Mouse (Mus musculus): ENCODE measurements around the gene Sos1. TPM values are rescaled to one million over a fixed set of nuclear protein-coding genes. Genes with fewer than 3 reads are reported as not detected.
A peak's percentile ranks its signal among the peaks of the same experiment; 100 is the strongest.
"Not testable (repeated sequence)": the region's sequence is repeated elsewhere in the genome, so short reads cannot be mapped to it uniquely, and the experiment has no call there.

Sos1 gene
- polyA plus RNA-seq, 1 experiment from 2014 or later, result 7.2 TPM

GRCm38 (mm10) chr17:80488918-80489317 is 8.7 kb upstream of the Sos1 start:
- no peaks in the 10 kb centered on the region for H3K4me1 ChIP-seq
- no peak for ATAC-seq (replicated peaks)
- H3K9me3 ChIP-seq, result no peaks in the 10 kb centered on the region
- WGBS, result 55% methylated on average over 3 of the region's 3 CpGs
- no peak overlapping the region for H3K9ac ChIP-seq (replicated peaks)
- H3K27me3 ChIP-seq, result no peaks in the 10 kb centered on the region
- 0 out of 2 replicates have a peak overlapping the region, but pooled peaks have one; percentile 5 for H3K27ac ChIP-seq (replicated peaks)
- no peak overlapping the region for H3K4me3 ChIP-seq
- no peaks in the 10 kb centered on the region for H3K36me3 ChIP-seq
- no peak overlapping the region for H3K4me2 ChIP-seq (replicated peaks)

GRCm38 (mm10) chr17:80485160-80485559 is 4.9 kb upstream of the Sos1 start:
- WGBS, result 94% methylated on average over 5 of the region's 5 CpGs

GRCm38 (mm10) chr17:80480855-80481224 is 587 bp upstream of the Sos1 start:
- Histone ChIP-seq H3K9ac (replicated peaks) (peak overlapping the region; percentile 97), H3K4me1 (peaks cover 40% of the 10 kb centered on the region), H3K4me3 (peak overlapping the region; percentile 98), H3K4me2 (replicated peaks) (peak overlapping the region; percentile 62), H3K36me3 (no peaks in the 10 kb centered on the region), H3K9me3 (no peaks in the 10 kb centered on the region), H3K27me3 (no peaks in the 10 kb centered on the region), H3K27ac (replicated peaks) (peak overlapping the region; percentile 98)
- no peak; the same call in 1 of the 2 replicates for ATAC-seq (replicated peaks)
- WGBS, result 20% methylated on average over 7 of the region's 7 CpGs

More at GRCm38 (mm10) chr17:80485160-80485559, 4.9 kb upstream of the Sos1 start:
- Histone ChIP-seq H3K9me3 (no peaks in the 10 kb centered on the region), H3K27ac (replicated peaks) (no peak overlapping the region), H3K4me3 (no peak overlapping the region), H3K4me1 (peaks cover 23% of the 10 kb centered on the region), H3K9ac (replicated peaks) (no peak overlapping the region), H3K4me2 (replicated peaks) (no peak overlapping the region), H3K27me3 (no peaks in the 10 kb centered on the region), H3K36me3 (no peaks in the 10 kb centered on the region)
- ATAC-seq (replicated peaks), result no peak

- Histone ChIP-seq H3K27ac (replicated peaks) (peak overlapping the region; percentile 98), H3K4me3 (peak overlapping the region; percentile 98), H3K9ac (replicated peaks) (peak overlapping the region; percentile 97), H3K4me1 (peaks cover 40% of the 10 kb centered on the region), H3K4me2 (replicated peaks) (peak overlapping the region; percentile 62), H3K36me3 (no peaks in the 10 kb centered on the region), H3K9me3 (no peaks in the 10 kb centered on the region), H3K27me3 (no peaks in the 10 kb centered on the region)
- ATAC-seq (replicated peaks), result peak; percentile 35; the same call in 1 of the 2 replicates
- under 1% methylated on average over 71 of the region's 71 CpGs for WGBS
Observed at GRCm38 (mm10) chr17:80479295-80480030, 790 bp downstream of the Sos1 start.

- no peak overlapping the region for H3K4me2 ChIP-seq (replicated peaks)
- ATAC-seq (replicated peaks), result no peak
- no peak overlapping the region for H3K4me3 ChIP-seq
- peaks cover 40% of the 10 kb centered on the region for H3K4me1 ChIP-seq
- no peaks in the 10 kb centered on the region for H3K27me3 ChIP-seq
- no peaks in the 10 kb centered on the region for H3K36me3 ChIP-seq
- H3K9me3 ChIP-seq, result no peaks in the 10 kb centered on the region
- no peak overlapping the region for H3K9ac ChIP-seq (replicated peaks)
- no peak overlapping the region for H3K27ac ChIP-seq (replicated peaks)
- WGBS, result 83% methylated on average over 2 of the region's 2 CpGs
Observed at GRCm38 (mm10) chr17:80477679-80478078, 2.6 kb downstream of the Sos1 start.

- Histone ChIP-seq H3K9ac (replicated peaks) (no peak overlapping the region), H3K4me2 (replicated peaks) (no peak overlapping the region), H3K27ac (replicated peaks) (no peak overlapping the region), H3K4me3 (no peak overlapping the region), H3K9me3 (no peaks in the 10 kb centered on the region), H3K27me3 (no peaks in the 10 kb centered on the region), H3K4me1 (peaks cover 34% of the 10 kb centered on the region), H3K36me3 (no peaks in the 10 kb centered on the region)
- WGBS, result 92% methylated on average over 4 of the region's 4 CpGs
- no peak for ATAC-seq (replicated peaks)
Observed at GRCm38 (mm10) chr17:80476496-80476895, 3.8 kb downstream of the Sos1 start.

GRCm38 (mm10) chr17:80471056-80471802 is 9.0 kb downstream of the Sos1 start:
- WGBS, result 29% methylated on average over 8 of the region's 8 CpGs
- no peak overlapping the region for H3K4me3 ChIP-seq
- peaks cover 8% of the 10 kb centered on the region for H3K4me1 ChIP-seq
- no peaks in the 10 kb centered on the region for H3K36me3 ChIP-seq
- no peak overlapping the region; the same call in 1 of the 2 replicates for H3K27ac ChIP-seq (replicated peaks)
- no peaks in the 10 kb centered on the region for H3K27me3 ChIP-seq
- no peak overlapping the region for H3K9ac ChIP-seq (replicated peaks)
- H3K9me3 ChIP-seq, result no peaks in the 10 kb centered on the region
- no peak overlapping the region for H3K4me2 ChIP-seq (replicated peaks)
- 0 out of 2 replicates have a peak, but pooled peaks have one; percentile 41 for ATAC-seq (replicated peaks)

- not testable (repeated sequence) for ATAC-seq (replicated peaks)
Observed at GRCm38 (mm10) chr17:80468417-80468894, 11.8 kb downstream of the Sos1 start.

GRCm38 (mm10) chr17:80460258-80460657 is 20.0 kb downstream of the Sos1 start:
- no peak for ATAC-seq (replicated peaks)

More at GRCm38 (mm10) chr17:80468417-80468894, 11.8 kb downstream of the Sos1 start:
- not testable (repeated sequence) for H3K9me3 ChIP-seq; H3K36me3 ChIP-seq; H3K27ac ChIP-seq (replicated peaks); H3K9ac ChIP-seq (replicated peaks); H3K27me3 ChIP-seq; H3K4me1 ChIP-seq; H3K4me3 ChIP-seq; H3K4me2 ChIP-seq (replicated peaks)
- WGBS, result 40% methylated on average over 3 of the region's 3 CpGs

GRCm38 (mm10) chr17:80455648-80456047 is 24.6 kb downstream of the Sos1 start:
- Histone ChIP-seq H3K4me1 (no peaks in the 10 kb centered on the region), H3K36me3 (peaks cover 14% of the 10 kb centered on the region), H3K27me3 (no peaks in the 10 kb centered on the region), H3K27ac (replicated peaks) (no peak overlapping the region), H3K4me2 (replicated peaks) (no peak overlapping the region), H3K9me3 (no peaks in the 10 kb centered on the region), H3K9ac (replicated peaks) (no peak overlapping the region), H3K4me3 (no peak overlapping the region)
- 30% methylated on average over 2 of the region's 2 CpGs for WGBS
- ATAC-seq (replicated peaks), result no peak

More at GRCm38 (mm10) chr17:80460258-80460657, 20.0 kb downstream of the Sos1 start:
- Histone ChIP-seq H3K36me3 (no peaks in the 10 kb centered on the region), H3K9ac (replicated peaks) (no peak overlapping the region), H3K27me3 (no peaks in the 10 kb centered on the region), H3K4me3 (no peak overlapping the region), H3K9me3 (no peaks in the 10 kb centered on the region), H3K4me1 (no peaks in the 10 kb centered on the region), H3K4me2 (replicated peaks) (no peak overlapping the region), H3K27ac (replicated peaks) (no peak overlapping the region)
- 48% methylated on average over 5 of the region's 5 CpGs for WGBS

- Histone ChIP-seq H3K36me3 (peaks cover 45% of the 10 kb centered on the region), H3K9ac (replicated peaks) (no peak overlapping the region), H3K4me1 (no peaks in the 10 kb centered on the region), H3K4me3 (no peak overlapping the region), H3K27me3 (no peaks in the 10 kb centered on the region), H3K27ac (replicated peaks) (no peak overlapping the region), H3K9me3 (no peaks in the 10 kb centered on the region), H3K4me2 (replicated peaks) (no peak overlapping the region)
- 48% methylated on average over 3 of the region's 3 CpGs for WGBS
- ATAC-seq (replicated peaks), result no peak
Observed at GRCm38 (mm10) chr17:80450426-80451030, 29.7 kb downstream of the Sos1 start.

- H3K27ac ChIP-seq (replicated peaks), result no peak overlapping the region
- WGBS, result 97% methylated on average over 5 of the region's 5 CpGs
- H3K27me3 ChIP-seq, result no peaks in the 10 kb centered on the region
- no peak for ATAC-seq (replicated peaks)
- H3K9ac ChIP-seq (replicated peaks), result no peak overlapping the region
- no peaks in the 10 kb centered on the region for H3K9me3 ChIP-seq
- H3K4me1 ChIP-seq, result no peaks in the 10 kb centered on the region
- peaks cover 67% of the 10 kb centered on the region for H3K36me3 ChIP-seq
- H3K4me3 ChIP-seq, result no peak overlapping the region
- H3K4me2 ChIP-seq (replicated peaks), result no peak overlapping the region
Observed at GRCm38 (mm10) chr17:80446470-80446869, 33.8 kb downstream of the Sos1 start.
